9 mouse cellular contexts compared by ENCODE assay signal in the genomic region with DNA sequence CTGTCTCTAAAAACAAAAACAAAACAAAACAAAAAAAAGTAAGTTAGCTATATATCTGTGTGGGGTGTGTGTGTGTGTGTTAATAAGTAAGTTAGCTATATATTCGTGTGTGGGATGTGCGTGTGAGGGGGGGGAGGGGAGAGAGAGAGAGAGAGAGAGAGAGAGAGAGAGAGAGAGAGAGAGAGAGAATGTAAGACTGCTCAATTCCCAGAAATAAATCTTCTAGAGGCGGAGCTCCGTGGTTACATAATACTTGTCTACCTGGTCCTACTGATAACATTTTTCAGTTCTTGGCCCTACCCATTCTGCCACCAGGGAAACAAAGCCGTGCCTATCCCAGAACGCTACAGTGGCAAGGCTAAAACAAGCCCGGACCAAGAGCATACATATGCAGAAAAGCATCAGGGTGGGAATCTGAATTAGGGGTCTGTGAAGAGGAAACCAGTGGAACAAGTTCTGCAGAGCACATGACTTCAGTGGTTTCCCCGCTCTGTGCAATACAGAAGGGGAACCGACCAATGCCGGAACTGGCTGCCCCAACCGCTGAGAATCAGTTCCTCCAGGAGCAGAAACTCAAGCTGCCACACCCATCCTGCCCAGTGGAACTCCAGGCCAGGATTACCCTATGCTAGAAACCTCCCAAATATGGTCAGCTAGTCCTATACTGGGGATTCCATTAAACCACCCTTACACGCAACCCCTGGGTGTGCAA. TPM values are rescaled to one million over a fixed set of nuclear protein-coding genes. Genes with fewer than 3 reads are reported as not detected.
DNase-seq lines count a peak whose midpoint lies in the region; ATAC-seq lines count a peak whose summit lies in the region.
"Had no signal": no experiment of that assay in that cellular context is flagged by ENCODE, and none has a peak within 500 bp of the region (broad histone marks: within the 10 kb centered on the region; RNA-seq: fewer than 3 reads in every experiment).

No protein-coding gene starts in this region.

- H3K4me2 ChIP-seq in embryonic facial prominence, embryonic 11.5 days (ENCODE audit: low read depth, low read length): no peak overlapping the region
- peak overlapping the region; percentile 43 for H3K4me2 ChIP-seq in liver, embryonic 15.5 days
- no peak overlapping the region for H3K4me2 ChIP-seq in hindbrain, embryonic 16.5 days (ENCODE audit: low read length)
- H3K4me2 ChIP-seq: neural tube, embryonic 13.5 days had no signal

- H3K36me3 ChIP-seq in embryonic facial prominence, embryonic 11.5 days (replicated peaks; ENCODE audit: control insufficient read depth, insufficient read depth, low read depth, low read length): no peaks in the 10 kb centered on the region
- no peaks in the 10 kb centered on the region for H3K36me3 ChIP-seq in liver, embryonic 15.5 days (replicated peaks)
- no peaks in the 10 kb centered on the region for H3K36me3 ChIP-seq in hindbrain, embryonic 16.5 days (ENCODE audit: control insufficient read depth, insufficient read depth, low read length)
- H3K36me3 ChIP-seq: neural tube, embryonic 13.5 days had no signal

- 70% methylated on average over 12 of the region's 12 CpGs for WGBS in embryonic facial prominence, embryonic 11.5 days
- 15% methylated on average over 12 of the region's 12 CpGs for WGBS in liver, embryonic 15.5 days (ENCODE audit: insufficient replicate concordance)
- 79% methylated on average over 12 of the region's 12 CpGs for WGBS in hindbrain, embryonic 16.5 days

- no peaks in the 10 kb centered on the region for H3K4me1 ChIP-seq in embryonic facial prominence, embryonic 11.5 days (ENCODE audit: control insufficient read depth, insufficient read depth, low read length)
- peaks cover 50% of the 10 kb centered on the region for H3K4me1 ChIP-seq in liver, embryonic 15.5 days (replicated peaks)
- H3K4me1 ChIP-seq in hindbrain, embryonic 16.5 days (ENCODE audit: control insufficient read depth, insufficient read depth, low read depth, low read length): no peaks in the 10 kb centered on the region

- peak; percentile 62; the same call in 1 of the 2 replicates for ATAC-seq in embryonic facial prominence, embryonic 11.5 days (replicated peaks; ENCODE audit: insufficient number of reproducible peaks, low FRiP score, low TSS enrichment, low read depth)
- peak; percentile 51 for ATAC-seq in liver, embryonic 15.5 days (ENCODE audit: insufficient read depth)
- no peak for ATAC-seq in hindbrain, embryonic 16.5 days

- no peaks in the 10 kb centered on the region for H3K9me3 ChIP-seq in embryonic facial prominence, embryonic 11.5 days (replicated peaks; ENCODE audit: control insufficient read depth, low read length)
- no peaks in the 10 kb centered on the region for H3K9me3 ChIP-seq in liver, embryonic 15.5 days (replicated peaks)
- H3K9me3 ChIP-seq in hindbrain, embryonic 16.5 days (ENCODE audit: control insufficient read depth, low read length): no peaks in the 10 kb centered on the region
- H3K9me3 ChIP-seq: neural tube, embryonic 13.5 days had no signal

- no peak overlapping the region for H3K4me3 ChIP-seq in embryonic facial prominence, embryonic 11.5 days (ENCODE audit: low read depth, low read length)
- peak overlapping the region; percentile 14; the same call in 1 of the 2 replicates for H3K4me3 ChIP-seq in liver, embryonic 15.5 days (replicated peaks)
- no peak overlapping the region for H3K4me3 ChIP-seq in hindbrain, embryonic 16.5 days (ENCODE audit: low read length)
- H3K4me3 ChIP-seq: neural tube, embryonic 13.5 days had no signal

- DNase-seq in adrenal gland, postnatal 10 days: peak; percentile 33
- no peak for DNase-seq in adrenal gland, postnatal 4 days (ENCODE audit: low spot score in 2 of 2)
- peak; percentile 62 for DNase-seq in embryonic facial prominence, embryonic 11.5 days (ENCODE audit: low spot score)
- peak; percentile 89 for DNase-seq in induced T-regulatory cell, adult 2 months (ENCODE audit: low read depth)
- peak; percentile 90 to 91 for DNase-seq in spleen, postnatal 36 days (ENCODE audit: low spot score in 2 of 2)
- no peak for DNase-seq in ovary, postnatal 10 days (ENCODE audit: low spot score)

- H3K27me3 ChIP-seq in embryonic facial prominence, embryonic 11.5 days (ENCODE audit: control insufficient read depth, insufficient read depth, low read length): no peaks in the 10 kb centered on the region
- H3K27me3 ChIP-seq in liver, embryonic 15.5 days: no peaks in the 10 kb centered on the region
- no peaks in the 10 kb centered on the region for H3K27me3 ChIP-seq in hindbrain, embryonic 16.5 days (replicated peaks; ENCODE audit: control insufficient read depth, insufficient read depth, low read length)
- H3K27me3 ChIP-seq: neural tube, embryonic 13.5 days had no signal

- H3K27ac ChIP-seq in embryonic facial prominence, embryonic 11.5 days (replicated peaks; ENCODE audit: low read depth, low read length): 0 out of 2 replicates have a peak overlapping the region, but pooled peaks have one; percentile 36
- H3K27ac ChIP-seq in liver, embryonic 15.5 days (replicated peaks): peak overlapping the region; percentile 45; the same call in 1 of the 2 replicates
- H3K27ac ChIP-seq in hindbrain, embryonic 16.5 days (ENCODE audit: low read depth, low read length): no peak overlapping the region
- H3K27ac ChIP-seq: neural tube, embryonic 13.5 days had no signal

- H3K9ac ChIP-seq in embryonic facial prominence, embryonic 11.5 days (replicated peaks; ENCODE audit: low read length): no peak overlapping the region
- no peak overlapping the region for H3K9ac ChIP-seq in liver, embryonic 15.5 days
- H3K9ac ChIP-seq in hindbrain, embryonic 16.5 days (ENCODE audit: low read depth, low read length): no peak overlapping the region
- H3K9ac ChIP-seq: neural tube, embryonic 13.5 days had no signal

RNA-seq across cellular contexts. Expression of gene Iqgap1, which starts 46.7 kb away (rescaled TPM):
- 10 to 100 TPM; 76.2 to 86.8 TPM for total RNA-seq in adrenal gland, postnatal 10 days (2021)
- 100 to 1,000 TPM in 1 of 2 experiments, 10 to 100 TPM in 1; 92.0 to 107 TPM for total RNA-seq in adrenal gland, postnatal 4 days (2021)
- polyA plus RNA-seq in embryonic facial prominence, embryonic 11.5 days (2014; fragmentation: Nextera tagmentation; extraction: Ambion mirVana): 30.4 and 32.6 TPM in 2 replicates
- polyA plus RNA-seq in liver, embryonic 15.5 days (2015; fragmentation: Nextera tagmentation; extraction: Ambion mirVana): 14.4 and 15.5 TPM in 2 replicates
- polyA plus RNA-seq in hindbrain, embryonic 16.5 days (2015; fragmentation: Nextera tagmentation; extraction: Ambion mirVana): 19.2 and 20.7 TPM in 2 replicates

Comparison
In these comparisons a context has a peak if more than half of its experiments do, and no peak if none do; other contexts are left out.
1. DNase-seq: peak in adrenal gland, postnatal 10 days (single experiment), embryonic facial prominence, embryonic 11.5 days (single experiment), induced T-regulatory cell, adult 2 months (single experiment) and spleen, postnatal 36 days (2 of 2); none in adrenal gland, postnatal 4 days (0 of 2) and ovary, postnatal 10 days (single experiment).